Mouse (Mus musculus): Measurements from ENCODE around the gene Tsg101.

GRCm38 (mm10) chr7:46880992-46881391 lies 38.8 kb downstream of the Tsg101 start:
- TF ChIP-seq POLR2A (IDR thresholded peaks at IDR 0.05; ENCODE audit: control insufficient read depth, extremely low read depth, insufficient read depth, low read length, poor library complexity), result no peak
- no peak for TF ChIP-seq CTCF (IDR thresholded peaks at IDR 0.05; ENCODE audit: borderline replicate concordance, control insufficient read depth, extremely low read depth, insufficient read depth, low read length, poor library complexity)
